Mouse (Mus musculus) lung, adult 2 months (tissue): ENCODE data around the gene Usp28.

Source experiments
- CTCF ChIP-seq: fragments of 200-500 bp; IDR thresholded peaks from 2 replicates; pipeline ENCODE4 v1.5.1; 2011; ENCODE audit warnings: mild to moderate bottlenecking, low read length, control low read depth; ENCODE audit not compliant: insufficient read depth
- POLR2A ChIP-seq: fragments of 200-500 bp; IDR thresholded peaks from 2 replicates; pipeline ENCODE4 v1.6.1; 2011; ENCODE audit warnings: low read depth, mild to moderate bottlenecking, control low read depth, low read length, borderline replicate concordance; ENCODE audit errors: extremely low read depth

DNA sequence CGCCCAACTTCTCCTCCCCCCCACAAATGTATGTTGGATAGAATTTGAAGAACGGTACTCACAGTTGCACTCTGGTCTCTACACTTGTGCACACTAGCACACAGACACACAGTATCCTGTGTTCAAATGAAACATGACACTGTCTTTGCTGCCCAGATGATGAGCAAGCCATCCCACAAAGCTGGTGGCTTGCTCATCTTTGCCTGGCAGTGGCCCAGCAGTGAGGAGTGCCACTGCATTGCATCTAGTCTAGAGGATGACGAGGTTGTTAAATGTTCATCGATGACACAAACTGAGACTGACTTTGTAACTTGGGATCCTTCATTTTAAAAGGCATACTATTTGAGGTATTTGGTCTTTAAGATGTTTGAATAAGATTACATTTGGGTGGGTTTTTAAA, 49.6 kb downstream of the Usp28 start:
- TF ChIP-seq CTCF (no peak), POLR2A (no peak)
